In the genomic region with DNA sequence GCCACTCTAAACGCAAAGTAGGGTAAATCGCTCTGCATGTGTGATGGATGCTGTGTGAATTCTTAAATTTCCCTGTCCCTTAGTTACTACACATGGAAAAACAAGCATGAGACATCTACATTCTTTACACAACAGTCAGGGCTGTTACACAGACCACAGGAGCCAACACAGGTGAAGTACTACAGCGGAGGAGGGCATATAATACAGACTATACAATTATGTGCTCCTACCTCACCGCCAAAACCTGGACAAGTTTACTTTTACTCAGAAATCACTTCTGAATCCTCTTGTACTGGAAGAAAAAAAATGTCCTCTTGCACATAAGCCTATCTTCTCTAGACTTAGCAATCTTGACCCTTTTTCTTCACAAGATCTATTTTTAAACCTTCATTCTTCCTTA, we compare ENCODE assay signal across 29 mouse cellular contexts.
"Had no signal": no experiment of that assay in that cellular context is flagged by ENCODE, and none has a peak within 500 bp of the region (broad histone marks: within the 10 kb centered on the region; RNA-seq: fewer than 3 reads in every experiment).

No protein-coding gene starts in this region.

- H3K27ac ChIP-seq: left cerebral cortex, adult 2 months; limb, embryonic 10.5 days; limb, embryonic 12.5 days; limb, embryonic 13.5 days; limb, embryonic 15.5 days; liver, embryonic 12.5 days; liver, embryonic 13.5 days; liver, embryonic 14.5 days; liver, embryonic 15.5 days; macrophage; midbrain, embryonic 10.5 days; midbrain, embryonic 12.5 days; midbrain, embryonic 13.5 days; midbrain, embryonic 15.5 days; neural tube, embryonic 12.5 days had no signal

- H3K4me3 ChIP-seq: left cerebral cortex, adult 2 months; limb, embryonic 10.5 days; limb, embryonic 12.5 days; limb, embryonic 13.5 days; limb, embryonic 15.5 days; liver, embryonic 12.5 days; liver, embryonic 13.5 days; liver, embryonic 15.5 days; midbrain, embryonic 10.5 days; midbrain, embryonic 12.5 days; midbrain, embryonic 13.5 days; midbrain, embryonic 15.5 days; myocyte; neural tube, embryonic 12.5 days had no signal

- H3K9ac ChIP-seq: limb, embryonic 12.5 days; limb, embryonic 13.5 days; limb, embryonic 15.5 days; liver, embryonic 12.5 days; liver, embryonic 13.5 days; liver, embryonic 14.5 days; liver, embryonic 15.5 days; liver, postnatal 0 days; lung, embryonic 14.5 days; midbrain, embryonic 12.5 days; midbrain, embryonic 13.5 days; midbrain, embryonic 15.5 days; neural tube, embryonic 12.5 days had no signal

- H3K9me3 ChIP-seq: limb, embryonic 10.5 days; limb, embryonic 12.5 days; limb, embryonic 13.5 days; limb, embryonic 15.5 days; liver, embryonic 12.5 days; liver, embryonic 13.5 days; liver, embryonic 15.5 days; megakaryocyte, embryonic 14.5 days; midbrain, embryonic 10.5 days; midbrain, embryonic 12.5 days; midbrain, embryonic 13.5 days; midbrain, embryonic 15.5 days; neural tube, embryonic 12.5 days had no signal

- H3K36me3 ChIP-seq: midbrain, embryonic 12.5 days; midbrain, embryonic 15.5 days; neural tube, embryonic 12.5 days had no signal

- H3K4me1 ChIP-seq: limb, embryonic 12.5 days; limb, embryonic 15.5 days; liver, embryonic 15.5 days; midbrain, embryonic 10.5 days; midbrain, embryonic 12.5 days; midbrain, embryonic 13.5 days; midbrain, embryonic 15.5 days; neural tube, embryonic 12.5 days had no signal

- ATAC-seq: liver, embryonic 12.5 days; liver, postnatal 0 days; midbrain, embryonic 13.5 days; midbrain, embryonic 15.5 days; midbrain, embryonic 16.5 days had no signal

- H3K27me3 ChIP-seq: limb, embryonic 12.5 days; limb, embryonic 13.5 days; limb, embryonic 15.5 days; liver, embryonic 12.5 days; liver, embryonic 13.5 days; liver, embryonic 15.5 days; megakaryocyte, embryonic 14.5 days; midbrain, embryonic 12.5 days; midbrain, embryonic 13.5 days; midbrain, embryonic 15.5 days; neural tube, embryonic 12.5 days had no signal

- DNase-seq: left cerebral cortex, postnatal 4 days; liver; liver, embryonic 13.5 days; liver, postnatal 0 days; lung, adult 18-20 months; lung, adult 2 months; lung, embryonic 14.5 days; lung, postnatal 10 days; lung, postnatal 4 days; midbrain, embryonic 14.5 days had no signal

- H3K4me2 ChIP-seq: limb, embryonic 12.5 days; limb, embryonic 13.5 days; limb, embryonic 15.5 days; liver, embryonic 11.5 days; liver, embryonic 12.5 days; liver, embryonic 13.5 days; liver, embryonic 15.5 days; lung, embryonic 14.5 days; midbrain, embryonic 11.5 days; midbrain, embryonic 12.5 days; midbrain, embryonic 13.5 days; midbrain, embryonic 15.5 days; neural tube, embryonic 12.5 days had no signal
